Mouse (Mus musculus) spleen, postnatal 4 days (tissue): ENCODE measurements around the gene Usp29.
"Not testable (repeated sequence)": the region's sequence is repeated elsewhere in the genome, so short reads cannot be mapped to it uniquely, and the experiment has no call there.

ENCODE experiments used
- DNase-seq, 2 experiments: peaks; one replicate each; pipeline ENCODE4 v3.0.0; 2022; ENCODE audit warnings: low spot score in 2 of 2

Gene Usp29

GRCm38 (mm10) chr7:6874448-6874847, 144.1 kb downstream of the Usp29 start:
- no peak for DNase-seq

- no peak for DNase-seq
Observed at GRCm38 (mm10) chr7:6878202-6878601, 147.8 kb downstream of the Usp29 start.

GRCm38 (mm10) chr7:6878849-6879248, 148.5 kb downstream of the Usp29 start:
- DNase-seq = not testable (repeated sequence)

- no peak for DNase-seq
Observed at GRCm38 (mm10) chr7:6879512-6880164, 149.3 kb downstream of the Usp29 start.

GRCm38 (mm10) chr7:6880918-6881317, 150.5 kb downstream of the Usp29 start:
- DNase-seq = not testable (repeated sequence)

- DNase-seq = no peak
Observed at GRCm38 (mm10) chr7:6881473-6882046, 151.2 kb downstream of the Usp29 start.

- DNase-seq = no peak
Observed at GRCm38 (mm10) chr7:6883376-6884147, 153.2 kb downstream of the Usp29 start.

- DNase-seq = no peak
Observed at GRCm38 (mm10) chr7:6885416-6885815, 155.0 kb downstream of the Usp29 start.

- no peak for DNase-seq
Observed at GRCm38 (mm10) chr7:6886896-6887295, 156.5 kb downstream of the Usp29 start.

GRCm38 (mm10) chr7:6889871-6890270, 159.5 kb downstream of the Usp29 start:
- no peak for DNase-seq

- no peak for DNase-seq
Observed at GRCm38 (mm10) chr7:6891206-6891605, 160.8 kb downstream of the Usp29 start.

- not testable (repeated sequence) for DNase-seq
Observed at GRCm38 (mm10) chr7:6897021-6897420, 166.6 kb downstream of the Usp29 start.

GRCm38 (mm10) chr7:6900672-6901071, 170.3 kb downstream of the Usp29 start:
- no peak for DNase-seq

GRCm38 (mm10) chr7:6903489-6903888, 173.1 kb downstream of the Usp29 start:
- DNase-seq = no peak

- no peak for DNase-seq
Observed at GRCm38 (mm10) chr7:6910527-6910926, 180.1 kb downstream of the Usp29 start.

- DNase-seq = no peak
Observed at GRCm38 (mm10) chr7:6911731-6912130, 181.4 kb downstream of the Usp29 start.

GRCm38 (mm10) chr7:6913439-6914380, 183.3 kb downstream of the Usp29 start:
- no peak for DNase-seq

- no peak for DNase-seq
Observed at GRCm38 (mm10) chr7:6917126-6917525, 186.7 kb downstream of the Usp29 start.

- peak; percentile 29 to 70 for DNase-seq
Observed at GRCm38 (mm10) chr7:6918267-6918666, 187.9 kb downstream of the Usp29 start.

- DNase-seq = no peak
Observed at GRCm38 (mm10) chr7:6919131-6919870, 188.9 kb downstream of the Usp29 start.

- no peak for DNase-seq
Observed at GRCm38 (mm10) chr7:6923515-6923914, 193.1 kb downstream of the Usp29 start.
